Mouse (Mus musculus): ENCODE measurements around the gene Mmp24. TPM values are rescaled to one million over a fixed set of nuclear protein-coding genes. Genes with fewer than 3 reads are reported as not detected.
A peak's percentile ranks its signal among the peaks of the same experiment; 100 is the strongest.

Gene Mmp24
- polyA plus RNA-seq, 1 experiment from 2014 or later: 0.21 TPM

GRCm38 (mm10) chr2:155786905-155787304 is 11.8 kb downstream of the Mmp24 start:
- Histone ChIP-seq H3K4me3 (ENCODE audit: low read length) (no peak overlapping the region), H3K9me3 (ENCODE audit: control insufficient read depth, low read length) (no peaks in the 10 kb centered on the region), H3K4me2 (ENCODE audit: low read depth, low read length) (no peak overlapping the region), H3K36me3 (ENCODE audit: control insufficient read depth, insufficient read depth, low read length) (no peaks in the 10 kb centered on the region), H3K27ac (ENCODE audit: low read length) (no peak overlapping the region), H3K9ac (ENCODE audit: low read depth, low read length) (no peak overlapping the region), H3K4me1 (ENCODE audit: control insufficient read depth, insufficient read depth, low read length) (no peaks in the 10 kb centered on the region), H3K27me3 (replicated peaks; ENCODE audit: control insufficient read depth, insufficient read depth, low read length) (no peaks in the 10 kb centered on the region)
- ATAC-seq: no peak
- WGBS: 68% methylated on average over 5 of the region's 5 CpGs

- no peaks in the 10 kb centered on the region for H3K27me3 ChIP-seq (replicated peaks; ENCODE audit: control insufficient read depth, insufficient read depth, low read length)
- WGBS: 64% methylated on average over 18 of the region's 18 CpGs
- H3K4me3 ChIP-seq (ENCODE audit: low read length): no peak overlapping the region
These were observed 13.1 kb downstream of the Mmp24 start for GRCm38 (mm10) chr2:155787949-155788931.

GRCm38 (mm10) chr2:155792899-155793298 is 17.8 kb downstream of the Mmp24 start:
- Histone ChIP-seq H3K36me3 (ENCODE audit: control insufficient read depth, insufficient read depth, low read length) (no peaks in the 10 kb centered on the region), H3K27ac (ENCODE audit: low read length) (no peak overlapping the region), H3K9ac (ENCODE audit: low read depth, low read length) (no peak overlapping the region), H3K4me2 (ENCODE audit: low read depth, low read length) (no peak overlapping the region), H3K4me3 (ENCODE audit: low read length) (no peak overlapping the region), H3K9me3 (ENCODE audit: control insufficient read depth, low read length) (no peaks in the 10 kb centered on the region), H3K4me1 (ENCODE audit: control insufficient read depth, insufficient read depth, low read length) (no peaks in the 10 kb centered on the region), H3K27me3 (replicated peaks; ENCODE audit: control insufficient read depth, insufficient read depth, low read length) (no peaks in the 10 kb centered on the region)
- no peak for ATAC-seq
- WGBS: 39% methylated on average over 12 of the region's 12 CpGs

More at GRCm38 (mm10) chr2:155787949-155788931, 13.1 kb downstream of the Mmp24 start:
- H3K4me2 ChIP-seq (ENCODE audit: low read depth, low read length): no peak overlapping the region
- no peaks in the 10 kb centered on the region for H3K9me3 ChIP-seq (ENCODE audit: control insufficient read depth, low read length)
- no peak overlapping the region for H3K27ac ChIP-seq (ENCODE audit: low read length)
- H3K9ac ChIP-seq (ENCODE audit: low read depth, low read length): no peak overlapping the region
- H3K36me3 ChIP-seq (ENCODE audit: control insufficient read depth, insufficient read depth, low read length): no peaks in the 10 kb centered on the region
- ATAC-seq: no peak
- no peaks in the 10 kb centered on the region for H3K4me1 ChIP-seq (ENCODE audit: control insufficient read depth, insufficient read depth, low read length)

GRCm38 (mm10) chr2:155794674-155795445 is 19.7 kb downstream of the Mmp24 start:
- Histone ChIP-seq H3K36me3 (ENCODE audit: control insufficient read depth, insufficient read depth, low read length) (no peaks in the 10 kb centered on the region), H3K27me3 (replicated peaks; ENCODE audit: control insufficient read depth, insufficient read depth, low read length) (no peaks in the 10 kb centered on the region), H3K4me3 (ENCODE audit: low read length) (no peak overlapping the region), H3K4me1 (ENCODE audit: control insufficient read depth, insufficient read depth, low read length) (no peaks in the 10 kb centered on the region), H3K9ac (ENCODE audit: low read depth, low read length) (no peak overlapping the region), H3K4me2 (ENCODE audit: low read depth, low read length) (no peak overlapping the region), H3K9me3 (ENCODE audit: control insufficient read depth, low read length) (no peaks in the 10 kb centered on the region), H3K27ac (ENCODE audit: low read length) (no peak overlapping the region)
- no peak for ATAC-seq
- WGBS: 84% methylated on average over 12 of the region's 12 CpGs

- no peaks in the 10 kb centered on the region for H3K4me1 ChIP-seq (ENCODE audit: control insufficient read depth, insufficient read depth, low read length)
- 61% methylated on average over 3 of the region's 3 CpGs for WGBS
- H3K4me3 ChIP-seq (ENCODE audit: low read length): no peak overlapping the region
- H3K9me3 ChIP-seq (ENCODE audit: control insufficient read depth, low read length): no peaks in the 10 kb centered on the region
- H3K4me2 ChIP-seq (ENCODE audit: low read depth, low read length): no peak overlapping the region
- no peak for ATAC-seq
- H3K9ac ChIP-seq (ENCODE audit: low read depth, low read length): no peak overlapping the region
- H3K27me3 ChIP-seq (replicated peaks; ENCODE audit: control insufficient read depth, insufficient read depth, low read length): no peaks in the 10 kb centered on the region
- no peak overlapping the region for H3K27ac ChIP-seq (ENCODE audit: low read length)
- H3K36me3 ChIP-seq (ENCODE audit: control insufficient read depth, insufficient read depth, low read length): no peaks in the 10 kb centered on the region
These were observed 23.5 kb downstream of the Mmp24 start for GRCm38 (mm10) chr2:155798613-155799012.

- Histone ChIP-seq H3K27ac (ENCODE audit: low read length) (no peak overlapping the region), H3K36me3 (ENCODE audit: control insufficient read depth, insufficient read depth, low read length) (no peaks in the 10 kb centered on the region), H3K4me2 (ENCODE audit: low read depth, low read length) (no peak overlapping the region), H3K9ac (ENCODE audit: low read depth, low read length) (no peak overlapping the region), H3K9me3 (ENCODE audit: control insufficient read depth, low read length) (no peaks in the 10 kb centered on the region), H3K27me3 (replicated peaks; ENCODE audit: control insufficient read depth, insufficient read depth, low read length) (no peaks in the 10 kb centered on the region), H3K4me3 (ENCODE audit: low read length) (no peak overlapping the region), H3K4me1 (ENCODE audit: control insufficient read depth, insufficient read depth, low read length) (peaks cover 6% of the 10 kb centered on the region)
- 62% methylated on average over 3 of the region's 3 CpGs for WGBS
- no peak for ATAC-seq
These were observed 27.6 kb downstream of the Mmp24 start for GRCm38 (mm10) chr2:155802761-155803160.

- Histone ChIP-seq H3K9ac (ENCODE audit: low read depth, low read length) (no peak overlapping the region), H3K27me3 (replicated peaks; ENCODE audit: control insufficient read depth, insufficient read depth, low read length) (no peaks in the 10 kb centered on the region), H3K36me3 (ENCODE audit: control insufficient read depth, insufficient read depth, low read length) (no peaks in the 10 kb centered on the region), H3K9me3 (ENCODE audit: control insufficient read depth, low read length) (no peaks in the 10 kb centered on the region), H3K27ac (ENCODE audit: low read length) (no peak overlapping the region), H3K4me2 (ENCODE audit: low read depth, low read length) (no peak overlapping the region), H3K4me3 (ENCODE audit: low read length) (no peak overlapping the region), H3K4me1 (ENCODE audit: control insufficient read depth, insufficient read depth, low read length) (peaks cover 6% of the 10 kb centered on the region)
- WGBS: 66% methylated on average over 5 of the region's 5 CpGs
- ATAC-seq: no peak
These were observed 28.9 kb downstream of the Mmp24 start for GRCm38 (mm10) chr2:155804053-155804452.

GRCm38 (mm10) chr2:155805231-155805924 is 30.2 kb downstream of the Mmp24 start:
- Histone ChIP-seq H3K9ac (ENCODE audit: low read depth, low read length) (no peak overlapping the region), H3K4me3 (ENCODE audit: low read length) (no peak overlapping the region), H3K4me1 (ENCODE audit: control insufficient read depth, insufficient read depth, low read length) (peaks cover 6% of the 10 kb centered on the region), H3K36me3 (ENCODE audit: control insufficient read depth, insufficient read depth, low read length) (no peaks in the 10 kb centered on the region), H3K27ac (ENCODE audit: low read length) (no peak overlapping the region), H3K27me3 (replicated peaks; ENCODE audit: control insufficient read depth, insufficient read depth, low read length) (no peaks in the 10 kb centered on the region), H3K9me3 (ENCODE audit: control insufficient read depth, low read length) (no peaks in the 10 kb centered on the region), H3K4me2 (ENCODE audit: low read depth, low read length) (no peak overlapping the region)
- 36% methylated on average over 6 of the region's 6 CpGs for WGBS
- ATAC-seq: peak; percentile 75

- ATAC-seq: no peak
- peaks cover 6% of the 10 kb centered on the region for H3K4me1 ChIP-seq (ENCODE audit: control insufficient read depth, insufficient read depth, low read length)
- H3K4me3 ChIP-seq (ENCODE audit: low read length): no peak overlapping the region
- no peak overlapping the region for H3K27ac ChIP-seq (ENCODE audit: low read length)
- H3K27me3 ChIP-seq (replicated peaks; ENCODE audit: control insufficient read depth, insufficient read depth, low read length): no peaks in the 10 kb centered on the region
- 72% methylated on average over 6 of the region's 6 CpGs for WGBS
- no peak overlapping the region for H3K9ac ChIP-seq (ENCODE audit: low read depth, low read length)
- no peaks in the 10 kb centered on the region for H3K9me3 ChIP-seq (ENCODE audit: control insufficient read depth, low read length)
- H3K36me3 ChIP-seq (ENCODE audit: control insufficient read depth, insufficient read depth, low read length): no peaks in the 10 kb centered on the region
- no peak overlapping the region for H3K4me2 ChIP-seq (ENCODE audit: low read depth, low read length)
These were observed 30.7 kb downstream of the Mmp24 start for GRCm38 (mm10) chr2:155805925-155806255.
